Mouse (Mus musculus): ENCODE measurements at regions not wholly inside any gene's neighbourhood (a gene's known extent, or its start where the extent isn't known, plus 50 kb on each side); places are given as distances from the start of the nearest gene placed in this dataset.

GRCm38 (mm10) chr12:109662179-109662578, 62.0 kb upstream of the Rtl1 start:
- no peak for DNase-seq (ENCODE audit: low spot score in 2 of 2)

GRCm38 (mm10) chr12:109674766-109675165, 74.6 kb upstream of the Rtl1 start:
- no peak for DNase-seq (ENCODE audit: low spot score in 2 of 2)

- no peak for DNase-seq (ENCODE audit: low spot score in 2 of 2)
Measured at GRCm38 (mm10) chr12:109694046-109694445, 93.9 kb upstream of the Rtl1 start.

DNA sequence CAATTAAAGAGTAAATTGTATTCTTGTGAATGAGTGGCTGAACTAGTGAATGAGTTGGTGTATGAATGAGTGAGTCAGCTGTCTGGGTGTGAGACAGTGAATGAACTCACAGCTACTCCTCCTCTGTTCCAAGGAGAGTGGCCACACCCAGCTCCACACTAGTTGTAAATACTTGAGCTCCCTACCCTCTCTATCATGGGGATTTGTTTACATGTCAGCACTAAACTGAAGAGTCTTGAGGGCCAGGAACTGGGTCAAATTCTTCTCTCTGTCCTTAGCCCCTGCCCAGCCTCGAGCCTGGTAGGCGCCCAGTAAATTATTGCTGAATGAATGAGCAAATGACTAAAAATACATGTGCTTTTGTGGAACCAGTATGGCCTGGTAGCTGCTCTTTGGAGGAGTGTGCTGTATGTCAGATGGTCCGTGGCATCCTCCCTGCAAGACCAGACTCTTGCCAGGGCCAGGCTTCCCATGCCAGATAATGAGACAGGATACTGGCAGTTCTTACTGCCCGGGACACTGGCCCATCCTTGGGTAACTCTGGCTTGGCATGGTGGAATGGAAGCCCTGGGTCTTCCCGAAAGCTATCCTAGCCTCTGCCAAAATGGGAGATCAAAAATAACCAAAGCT, 94.8 kb upstream of the Rtl1 start:
- no peak for DNase-seq (ENCODE audit: low spot score in 2 of 2)

DNA sequence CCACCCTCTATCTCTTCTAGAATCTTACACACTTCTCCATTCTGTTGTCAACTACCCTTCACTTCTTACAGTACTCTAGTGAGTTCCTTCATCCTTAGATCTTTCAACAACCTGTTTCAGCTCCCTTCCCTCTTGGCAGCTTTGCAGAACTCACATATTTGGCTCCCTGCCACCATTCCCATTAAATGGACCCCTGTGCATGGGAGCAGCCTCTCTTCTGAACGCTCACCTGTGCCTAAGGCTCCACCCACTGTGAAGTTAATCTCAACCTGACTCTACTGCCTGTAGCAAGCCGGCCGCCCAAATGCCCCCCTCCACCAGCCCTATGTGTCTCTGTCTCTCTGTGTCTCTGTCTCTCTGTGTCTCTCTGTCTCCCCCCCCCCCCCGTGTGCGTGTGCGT, 106.7 kb upstream of the Rtl1 start:
- DNase-seq (ENCODE audit: low spot score in 2 of 2), result no peak

GRCm38 (mm10) chr12:109709661-109710060, 109.5 kb upstream of the Rtl1 start:
- no peak for DNase-seq (ENCODE audit: low spot score in 2 of 2)

DNA sequence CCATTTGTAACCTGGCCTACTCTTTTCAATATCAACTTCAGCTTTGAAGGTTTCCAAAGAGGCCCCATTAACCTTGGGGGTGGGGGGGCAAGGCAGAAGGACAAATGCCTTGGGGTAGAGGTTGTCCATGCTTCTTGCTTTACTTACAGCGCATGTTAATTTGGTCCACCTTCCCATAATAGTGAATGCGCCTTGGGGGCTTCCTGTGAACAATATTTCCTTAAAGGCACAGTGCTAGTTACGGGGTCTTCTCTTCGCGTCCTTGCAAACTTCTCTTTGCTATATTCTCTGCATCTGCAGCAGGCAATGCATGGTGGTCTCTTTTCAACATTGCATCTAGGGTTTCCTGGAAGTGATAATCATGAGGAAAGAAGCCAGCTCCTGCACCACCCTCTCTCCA, 111.3 kb upstream of the Rtl1 start:
- DNase-seq (ENCODE audit: low spot score in 2 of 2), result no peak

DNA sequence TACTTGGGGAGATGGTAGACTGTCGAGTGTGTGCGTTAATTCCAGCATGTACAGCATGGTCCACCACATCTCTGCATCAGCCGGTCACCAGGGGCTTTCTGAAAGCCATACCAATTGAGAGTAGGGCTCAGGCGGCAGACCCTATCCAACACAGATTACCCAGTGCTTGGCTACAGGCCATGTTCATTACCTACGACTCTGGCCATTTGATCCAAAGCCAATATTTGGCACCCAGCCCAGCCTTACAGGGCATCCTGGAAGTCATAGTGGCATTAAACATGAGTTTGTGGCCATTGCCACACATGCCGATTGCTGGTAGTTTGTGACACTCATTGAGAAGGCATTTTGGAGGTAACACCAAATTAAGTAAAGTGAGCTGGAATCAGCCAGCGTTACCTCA, 111.8 kb upstream of the Rtl1 start:
- DNase-seq (ENCODE audit: low spot score in 2 of 2), result no peak

- no peak for DNase-seq (ENCODE audit: low spot score in 2 of 2)
Measured at GRCm38 (mm10) chr12:109712386-109712785, 112.3 kb upstream of the Rtl1 start.

GRCm38 (mm10) chr12:109713041-109713440, 112.9 kb upstream of the Rtl1 start:
- no peak for DNase-seq (ENCODE audit: low spot score in 2 of 2)

DNA sequence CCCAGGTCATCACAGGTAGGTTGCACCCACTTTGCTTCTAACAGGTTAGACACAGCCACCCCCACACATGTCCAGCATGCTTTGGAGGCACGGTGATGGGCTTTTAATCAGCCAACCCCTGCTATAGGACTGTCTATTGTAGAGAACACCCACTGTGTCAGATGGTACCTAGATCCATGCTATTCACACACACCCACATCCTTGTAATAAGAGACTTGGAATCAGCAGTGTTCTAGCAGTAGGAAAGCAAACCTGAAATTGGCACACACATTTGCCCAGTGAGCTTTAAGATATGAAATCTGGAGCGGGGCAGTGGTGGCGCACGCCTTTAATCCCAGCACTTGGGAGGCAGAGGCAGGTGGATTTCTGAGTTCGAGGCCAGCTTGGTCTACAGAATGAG, 113.9 kb upstream of the Rtl1 start:
- DNase-seq (ENCODE audit: low spot score in 2 of 2), result no peak

DNA sequence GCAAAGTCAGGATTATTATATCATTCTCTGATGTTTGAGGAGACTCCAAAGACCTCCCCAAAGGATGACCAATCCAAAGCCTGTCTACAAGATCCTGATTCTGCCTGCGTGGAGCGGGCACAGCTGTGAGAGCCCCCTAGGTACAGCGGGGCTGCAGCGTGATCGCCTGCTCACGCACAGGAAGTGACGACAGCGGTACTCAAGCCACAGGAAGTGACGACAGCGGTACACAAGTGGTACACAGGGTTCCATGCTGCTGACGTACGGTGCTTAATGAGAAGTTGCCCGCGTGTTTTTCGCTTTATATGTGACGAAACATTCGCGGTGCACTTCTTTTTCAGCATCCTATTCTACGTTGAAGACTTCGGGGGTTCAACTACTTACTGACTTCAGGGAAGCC, 116.9 kb upstream of the Rtl1 start:
- no peak for DNase-seq (ENCODE audit: low spot score in 2 of 2)

DNA sequence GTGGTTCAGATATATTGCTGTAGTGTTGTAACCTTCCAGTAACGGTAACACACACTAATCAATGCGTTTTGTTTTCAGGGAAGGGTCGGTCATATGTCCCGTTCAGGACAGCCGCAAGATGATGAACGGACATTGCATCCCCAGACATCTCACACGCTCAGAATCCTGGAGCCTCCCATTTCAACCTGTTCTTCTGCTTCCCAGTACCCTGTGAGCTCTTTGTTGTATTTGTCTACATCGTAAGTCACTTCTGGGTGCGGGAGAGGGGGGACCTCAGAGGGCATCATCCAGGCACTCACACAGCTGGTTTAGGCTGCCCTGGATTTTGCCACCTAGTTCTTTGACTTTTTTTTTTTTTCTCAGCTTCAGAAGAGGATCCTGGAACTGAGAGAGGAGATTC, 117.9 kb upstream of the Rtl1 start:
- DNase-seq (ENCODE audit: low spot score in 2 of 2), result no peak

DNA sequence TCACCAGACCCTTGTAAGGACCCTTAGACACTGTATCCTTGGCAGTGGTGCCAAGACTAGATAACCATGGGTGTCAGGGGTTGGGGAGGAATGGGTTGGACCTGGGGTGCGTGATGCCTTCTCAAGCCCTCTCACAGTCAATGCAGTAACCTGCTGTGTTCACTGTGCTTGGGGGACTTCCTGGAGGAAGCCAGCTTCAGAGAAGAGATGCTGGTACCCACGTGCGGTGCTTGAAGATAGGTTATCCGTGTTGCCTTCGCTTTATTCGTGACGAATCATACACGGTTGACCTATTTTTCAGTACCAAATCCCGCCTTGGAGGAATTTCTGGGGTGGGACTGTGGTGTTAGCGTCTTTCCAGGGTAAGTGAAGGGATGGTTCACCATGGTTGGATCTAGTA, 138.1 kb upstream of the Rtl1 start:
- no peak for DNase-seq (ENCODE audit: low spot score in 2 of 2)

DNA sequence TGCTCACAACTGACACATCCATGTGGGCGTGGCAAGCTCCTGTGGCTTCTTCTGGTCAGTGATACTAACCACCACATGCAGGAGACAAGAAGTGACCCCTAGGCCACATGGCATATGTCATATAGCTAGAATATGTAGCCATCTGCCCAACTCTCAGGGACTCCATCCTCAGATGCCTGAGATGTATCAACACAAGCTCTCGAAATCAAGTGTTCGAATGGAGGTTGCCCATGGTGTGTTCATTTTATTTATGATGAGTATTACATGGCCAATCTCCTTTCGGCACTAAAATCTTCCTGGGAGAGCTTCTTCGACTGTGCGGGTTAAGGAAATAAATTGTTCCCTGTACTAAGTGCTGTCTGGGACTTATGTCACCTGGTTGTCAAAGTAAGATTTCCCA, 138.8 kb upstream of the Rtl1 start:
- no peak for DNase-seq (ENCODE audit: low spot score in 2 of 2)

GRCm38 (mm10) chr12:109742486-109742885, 142.4 kb upstream of the Rtl1 start:
- DNase-seq (ENCODE audit: low spot score in 2 of 2), result no peak

GRCm38 (mm10) chr12:109743036-109743650, 143.0 kb upstream of the Rtl1 start:
- no peak for DNase-seq (ENCODE audit: low spot score in 2 of 2)

DNA sequence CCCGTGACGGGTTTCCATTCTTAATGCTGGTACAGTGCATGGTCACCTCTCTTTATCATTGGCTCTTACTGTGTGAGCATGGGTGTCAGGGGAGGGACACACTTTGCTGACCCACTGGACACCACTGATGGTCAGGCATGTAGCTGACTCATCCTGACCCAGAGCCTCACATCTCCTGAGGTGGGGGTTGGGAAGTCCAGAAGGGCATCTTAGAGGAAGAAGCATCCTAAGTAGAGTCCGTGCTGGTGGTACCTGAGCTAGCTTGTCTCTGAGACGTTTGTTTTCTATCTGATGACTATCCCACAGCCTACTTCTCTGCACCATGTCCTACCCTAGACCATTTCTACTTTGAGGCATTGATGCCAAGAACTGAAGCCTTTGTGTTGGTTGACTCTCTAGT, 144.1 kb upstream of the Rtl1 start:
- DNase-seq (ENCODE audit: low spot score in 2 of 2), result no peak

GRCm38 (mm10) chr12:109745731-109746484, 145.8 kb upstream of the Rtl1 start:
- no peak for DNase-seq (ENCODE audit: low spot score in 2 of 2)

DNA sequence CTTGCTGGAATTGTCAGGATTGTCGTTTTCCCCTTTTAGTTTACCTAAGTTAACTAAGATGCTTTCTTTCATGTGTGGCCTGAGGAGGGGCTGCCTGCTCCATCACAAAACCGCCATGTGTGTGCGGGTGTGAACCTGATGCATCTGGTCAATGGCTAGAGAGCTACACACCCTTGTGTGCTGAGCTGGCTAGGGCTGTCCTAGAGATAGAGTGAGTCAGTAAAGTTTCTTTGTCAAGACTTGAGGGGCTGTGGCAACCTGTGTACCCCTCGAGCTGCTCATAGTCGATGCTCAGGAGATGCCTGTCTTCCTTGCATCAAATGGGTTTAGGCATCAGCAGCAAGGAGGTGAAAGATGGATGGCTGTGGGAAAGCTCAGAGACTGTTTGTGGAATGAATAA, 147.1 kb upstream of the Rtl1 start:
- DNase-seq (ENCODE audit: low spot score in 2 of 2), result no peak

DNA sequence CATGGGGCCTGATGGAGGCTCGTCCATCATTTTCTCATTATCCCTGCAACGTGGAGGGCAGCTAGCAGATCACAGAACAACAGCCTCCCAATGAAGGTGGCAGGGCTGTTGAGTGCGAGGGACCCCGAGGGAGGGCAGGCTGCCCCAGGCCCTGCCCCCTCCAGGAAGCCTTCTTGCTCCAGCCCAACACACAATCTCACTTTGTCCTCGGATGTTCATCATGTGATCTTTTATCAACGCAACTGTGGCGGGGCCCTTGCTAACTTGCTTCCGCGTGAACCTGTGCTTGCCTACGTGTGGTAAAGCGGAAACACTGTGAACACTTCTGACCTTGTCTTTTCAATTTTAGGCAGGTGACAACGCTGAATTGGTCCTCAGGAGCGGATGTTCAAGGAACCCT, 147.6 kb upstream of the Rtl1 start:
- no peak for DNase-seq (ENCODE audit: low spot score in 2 of 2)

GRCm38 (mm10) chr12:109748326-109749059, 148.4 kb upstream of the Rtl1 start:
- peak; percentile 79 to 81 for DNase-seq (ENCODE audit: low spot score in 2 of 2)

All from layer of hippocampus, adult 8-10 months (tissue).